Mouse (Mus musculus) intestine, embryonic 14.5 days (tissue): ENCODE data around the gene Smim27. TPM values are rescaled to one million over a fixed set of nuclear protein-coding genes. Genes with fewer than 3 reads are reported as not detected.

ENCODE experiments used
- ATAC-seq: fragments of 200-750 bp; cut with Nextera tagmentation; replicated peaks from 2 replicates; pipeline ENCODE4 v1.8.0; 2017; ENCODE audit warnings: low read depth, moderate number of reproducible peaks, moderate TSS enrichment, moderate library complexity; ENCODE audit not compliant: low FRiP score, low TSS enrichment
- DNase-seq: peaks from one replicate; pipeline ENCODE4 v3.0.0-alpha.2; 2018; ENCODE audit warnings: low spot score
- H3K27ac ChIP-seq: fragments of 300-500 bp; sonication (generic); 2 replicates; pipeline ENCODE4 v1.5.1; 2014; ENCODE audit warnings: low read depth, mild to moderate bottlenecking, control low read depth
- H3K27me3 ChIP-seq: fragments of 300-500 bp; sonication (generic); replicated peaks from 2 replicates; pipeline ENCODE4 v1.6.1; 2014; ENCODE audit warnings: low read length, control low read depth; ENCODE audit not compliant: control insufficient read depth, insufficient read depth
- H3K36me3 ChIP-seq: fragments of 300-500 bp; sonication (generic); 2 replicates; pipeline ENCODE4 v1.6.1; 2014; ENCODE audit warnings: low read length, control low read depth; ENCODE audit not compliant: control insufficient read depth, insufficient read depth
- H3K4me1 ChIP-seq: fragments of 300-500 bp; sonication (generic); replicated peaks from 2 replicates; pipeline ENCODE4 v1.6.1; 2014; ENCODE audit warnings: low read length, control low read depth, mixed read lengths; ENCODE audit not compliant: control insufficient read depth, insufficient read depth
- H3K4me2 ChIP-seq: fragments of 300-500 bp; sonication (generic); 2 replicates; pipeline ENCODE4 v1.6.1; 2014; ENCODE audit warnings: low read length
- H3K4me3 ChIP-seq: fragments of 300-500 bp; sonication (generic); 2 replicates; pipeline ENCODE4 v1.5.1; 2014; ENCODE audit warnings: low read depth, low read length, control low read depth, mixed read lengths
- H3K9ac ChIP-seq: fragments of 300-500 bp; sonication (generic); 2 replicates; pipeline ENCODE4 v1.6.1; 2014; ENCODE audit warnings: mild to moderate bottlenecking, low read length
- H3K9me3 ChIP-seq: fragments of 300-500 bp; sonication (generic); 2 replicates; pipeline ENCODE4 v1.6.1; 2016; ENCODE audit warnings: low read length, control low read depth; ENCODE audit not compliant: control insufficient read depth
- WGBS: fragments of 180-500 bp; shearing (Covaris S2); extraction: QIAGEN DNeasy Blood & Tissue Kit; methylation state at CpG from one replicate; pipeline ENCODE4 v1.1.7; 2014; 5-methylcytosine and 5-hydroxymethylcytosine counted together
- polyA plus RNA-seq: library from polyadenylated mRNA; unstranded; fragments of >200 nt; fragmentation: Nextera tagmentation; extraction: Ambion mirVana; gene quantifications from 2 replicates; pipeline ENCODE4 v1.2.1, GENCODE M21; 2014

The Smim27 gene
- polyA plus RNA-seq, 1 experiment from 2014 or later: 43.5 TPM

DNA sequence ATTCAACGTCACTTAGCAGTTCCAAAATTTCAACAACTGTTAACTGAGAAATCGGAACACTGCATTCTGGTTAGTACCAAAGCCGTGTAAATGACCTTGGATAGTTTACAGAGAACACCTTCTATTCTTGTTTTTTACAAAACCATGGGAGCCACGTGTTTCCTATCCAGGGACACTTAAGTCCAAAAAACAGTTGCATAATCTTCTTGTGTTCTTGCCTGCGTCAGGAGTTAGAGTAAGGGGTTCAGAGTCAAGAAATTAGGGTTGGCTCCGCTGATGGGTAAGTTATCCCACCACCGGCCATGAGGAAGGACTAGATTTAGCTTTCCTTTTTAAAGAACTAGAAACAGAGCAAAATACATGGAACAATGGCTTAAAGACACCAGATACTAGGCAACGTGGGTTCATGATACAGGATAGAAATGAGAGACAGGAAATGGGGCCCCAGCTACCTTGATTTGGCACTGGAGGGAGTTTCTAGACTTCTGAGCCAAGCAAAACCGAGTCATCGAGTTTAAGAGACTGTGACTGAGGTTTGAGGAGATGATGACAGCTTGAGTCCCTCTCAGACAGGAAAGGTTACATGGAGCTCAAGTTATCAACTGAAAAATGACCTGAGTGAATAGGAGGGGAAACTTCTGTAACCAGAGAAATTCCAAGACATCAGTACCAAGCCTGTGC, 33.2 kb downstream of the Smim27 start:
- H3K9me3 ChIP-seq: no peaks in the 10 kb centered on the region
- no peaks in the 10 kb centered on the region for H3K4me1 ChIP-seq
- H3K4me3 ChIP-seq: no peak overlapping the region
- 84% methylated on average over 10 of the region's 10 CpGs for WGBS
- no peak overlapping the region for H3K27ac ChIP-seq
- DNase-seq (no peak), ATAC-seq (no peak)
- H3K36me3 ChIP-seq: no peaks in the 10 kb centered on the region
- H3K4me2 ChIP-seq: no peak overlapping the region
- no peaks in the 10 kb centered on the region for H3K27me3 ChIP-seq
- H3K9ac ChIP-seq: no peak overlapping the region

DNA sequence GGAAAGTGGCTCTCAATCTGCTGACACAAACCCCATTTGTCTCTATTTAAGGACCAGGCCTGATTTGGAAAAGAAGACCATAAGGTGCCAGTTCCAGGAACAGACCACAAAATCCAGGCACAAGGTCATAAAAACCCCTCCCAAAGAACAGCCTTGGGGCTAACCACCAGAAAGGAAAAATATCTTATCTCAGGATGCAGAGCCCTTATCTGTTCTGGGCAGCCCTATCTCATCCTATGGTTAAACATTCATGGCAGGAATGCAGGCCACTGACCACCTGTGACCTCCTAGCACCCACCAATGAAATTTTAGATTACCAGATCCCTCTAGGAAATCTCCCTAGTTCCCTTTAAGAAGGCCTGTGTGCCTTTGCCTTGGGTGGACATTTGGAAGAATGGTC, 40.3 kb downstream of the Smim27 start:
- Histone ChIP-seq H3K4me3 (no peak overlapping the region), H3K4me2 (no peak overlapping the region), H3K36me3 (no peaks in the 10 kb centered on the region), H3K9me3 (no peaks in the 10 kb centered on the region), H3K4me1 (no peaks in the 10 kb centered on the region; the same call in 1 of the 2 replicates), H3K27me3 (no peaks in the 10 kb centered on the region), H3K27ac (no peak overlapping the region), H3K9ac (no peak overlapping the region)
- ATAC-seq (no peak), DNase-seq (no peak)

DNA sequence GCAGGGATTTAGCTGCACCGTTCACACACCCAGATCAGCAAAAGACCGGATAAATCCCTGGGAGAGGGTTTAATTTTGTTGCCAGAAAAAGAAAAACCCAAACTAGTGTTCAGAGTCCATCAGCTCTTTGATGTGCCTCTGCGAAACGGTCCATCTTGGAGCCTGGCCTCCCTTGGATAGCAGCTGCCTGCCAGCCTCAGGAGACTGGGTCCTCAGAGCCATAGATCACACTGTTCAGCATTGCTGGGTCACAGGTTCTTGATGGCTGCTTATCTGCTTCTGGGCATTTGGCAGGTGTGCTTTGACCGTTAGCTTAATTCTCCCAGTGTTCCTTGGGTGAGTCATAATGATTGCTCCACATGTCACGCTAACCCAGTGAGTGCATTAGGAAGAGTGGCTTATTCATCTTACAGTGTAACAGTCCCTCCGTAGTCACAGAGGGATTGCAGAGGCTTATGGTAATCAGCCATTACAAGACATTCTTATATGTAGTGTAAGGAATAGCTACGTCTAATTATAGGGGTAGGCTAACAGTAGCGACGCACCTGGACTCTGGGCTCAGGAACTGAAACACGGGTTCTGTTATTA, 41.5 kb downstream of the Smim27 start:
- Histone ChIP-seq H3K4me2 (no peak overlapping the region), H3K4me3 (no peak overlapping the region), H3K27me3 (no peaks in the 10 kb centered on the region), H3K36me3 (no peaks in the 10 kb centered on the region), H3K9me3 (no peaks in the 10 kb centered on the region), H3K27ac (no peak overlapping the region), H3K9ac (no peak overlapping the region), H3K4me1 (no peaks in the 10 kb centered on the region; the same call in 1 of the 2 replicates)
- WGBS: 75% methylated on average over 11 of the region's 11 CpGs
- ATAC-seq (no peak), DNase-seq (no peak)

DNA sequence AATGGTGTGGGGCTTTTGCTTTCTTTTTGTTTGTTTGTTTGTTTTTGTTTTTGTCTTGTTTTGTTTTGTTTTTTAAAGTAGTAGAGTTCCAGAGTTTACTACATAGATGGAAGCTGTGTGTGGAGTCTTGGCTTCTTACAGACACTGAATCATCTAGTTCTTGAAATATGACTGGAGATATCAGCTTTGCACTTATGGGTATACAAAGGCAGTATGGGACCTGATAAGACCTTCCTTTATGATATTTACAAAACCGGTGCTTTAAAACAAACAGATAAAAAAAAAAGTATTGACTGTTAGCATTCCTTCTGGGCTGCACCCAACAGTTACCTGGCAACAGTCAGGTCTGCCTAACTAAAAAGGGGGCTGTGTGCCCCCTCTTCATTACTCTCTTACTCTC, 42.8 kb downstream of the Smim27 start:
- H3K27ac ChIP-seq: no peak overlapping the region
- H3K9me3 ChIP-seq: no peaks in the 10 kb centered on the region
- H3K4me2 ChIP-seq: no peak overlapping the region
- no peaks in the 10 kb centered on the region; the same call in 1 of the 2 replicates for H3K4me1 ChIP-seq
- ATAC-seq (no peak), DNase-seq (no peak)
- no peak overlapping the region for H3K4me3 ChIP-seq
- H3K9ac ChIP-seq: no peak overlapping the region
- H3K27me3 ChIP-seq: no peaks in the 10 kb centered on the region
- no peaks in the 10 kb centered on the region for H3K36me3 ChIP-seq
- 59% methylated on average over 1 of the region's 1 CpGs for WGBS

GRCm38 (mm10) chr4:40313026-40313425, 43.6 kb downstream of the Smim27 start:
- no peak for DNase-seq
- no peaks in the 10 kb centered on the region for H3K9me3 ChIP-seq
- no peaks in the 10 kb centered on the region for H3K36me3 ChIP-seq
- no peak overlapping the region for H3K4me3 ChIP-seq
- H3K27me3 ChIP-seq: no peaks in the 10 kb centered on the region
- no peak overlapping the region for H3K27ac ChIP-seq
- WGBS: 79% methylated on average over 6 of the region's 6 CpGs
- no peak for ATAC-seq
- H3K9ac ChIP-seq: no peak overlapping the region
- no peak overlapping the region for H3K4me2 ChIP-seq
- H3K4me1 ChIP-seq: no peaks in the 10 kb centered on the region; the same call in 1 of the 2 replicates

GRCm38 (mm10) chr4:40317404-40317803, 48.0 kb downstream of the Smim27 start:
- Histone ChIP-seq H3K36me3 (no peaks in the 10 kb centered on the region), H3K27ac (no peak overlapping the region), H3K9me3 (no peaks in the 10 kb centered on the region), H3K4me3 (no peak overlapping the region), H3K4me2 (no peak overlapping the region), H3K27me3 (no peaks in the 10 kb centered on the region), H3K9ac (no peak overlapping the region), H3K4me1 (no peaks in the 10 kb centered on the region)
- 73% methylated on average over 3 of the region's 3 CpGs for WGBS
- ATAC-seq: no peak
- no peak for DNase-seq

Other genes with a start within 250 kb of the Smim27 start
- gene Aco1, start 126.5 kb upstream of the Smim27 start, polyA plus RNA-seq: 62.7 and 65.2 TPM in 2 replicates
- 6.4 and 8.2 TPM in 2 replicates for gene Ddx58, start 29.8 kb upstream of the Smim27 start, polyA plus RNA-seq
- gene Topors, start 271 bp downstream of the Smim27 start, polyA plus RNA-seq: 40.6 and 43.3 TPM in 2 replicates
- 326 and 341 TPM in 2 replicates for gene Ndufb6, start 9.8 kb downstream of the Smim27 start, polyA plus RNA-seq
- 1.7 and 1.8 TPM in 2 replicates for gene Tmem215, start 202.6 kb downstream of the Smim27 start, polyA plus RNA-seq